Mouse (Mus musculus): ENCODE data around the gene Lrrc19. TPM values are rescaled to one million over a fixed set of nuclear protein-coding genes. Genes with fewer than 3 reads are reported as not detected.

Gene Lrrc19
- polyA plus RNA-seq, 1 experiment from 2014 or later = 1.0 TPM

DNA sequence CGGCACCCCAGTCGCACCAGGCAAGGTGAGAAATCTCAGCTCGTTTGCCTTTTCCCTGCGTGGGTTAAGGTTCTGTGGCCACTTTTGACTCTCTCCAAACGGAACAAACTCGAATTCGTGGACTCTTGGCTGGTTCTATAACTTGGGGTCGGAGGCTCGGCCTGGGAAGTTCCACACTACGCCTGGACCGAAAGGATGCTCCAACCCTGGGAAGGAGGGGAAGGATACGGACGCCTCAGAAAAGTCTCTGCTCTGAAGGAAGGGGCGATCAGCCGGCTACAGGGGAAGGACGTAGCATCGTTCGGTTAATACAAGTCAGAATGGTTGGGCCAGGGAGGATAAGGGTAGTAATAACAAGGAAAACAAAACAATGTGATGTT, 35.3 kb downstream of the Lrrc19 start:
- H3K27me3 ChIP-seq (ENCODE audit: low read depth, poor library complexity, severe bottlenecking) = no peaks in the 10 kb centered on the region
- under 1% methylated on average over 18 of the region's 18 CpGs for WGBS
- H3K4me3 ChIP-seq = peak overlapping the region; percentile 74
- peaks cover 2% of the 10 kb centered on the region; the same call in 1 of the 2 replicates for H3K36me3 ChIP-seq
- peak overlapping the region; percentile 87 for H3K27ac ChIP-seq
- DNase-seq (ENCODE audit: low spot score) = no peak
- no peaks in the 10 kb centered on the region for H3K9me3 ChIP-seq (replicated peaks)
- H3K4me1 ChIP-seq = peaks cover 17% of the 10 kb centered on the region

DNA sequence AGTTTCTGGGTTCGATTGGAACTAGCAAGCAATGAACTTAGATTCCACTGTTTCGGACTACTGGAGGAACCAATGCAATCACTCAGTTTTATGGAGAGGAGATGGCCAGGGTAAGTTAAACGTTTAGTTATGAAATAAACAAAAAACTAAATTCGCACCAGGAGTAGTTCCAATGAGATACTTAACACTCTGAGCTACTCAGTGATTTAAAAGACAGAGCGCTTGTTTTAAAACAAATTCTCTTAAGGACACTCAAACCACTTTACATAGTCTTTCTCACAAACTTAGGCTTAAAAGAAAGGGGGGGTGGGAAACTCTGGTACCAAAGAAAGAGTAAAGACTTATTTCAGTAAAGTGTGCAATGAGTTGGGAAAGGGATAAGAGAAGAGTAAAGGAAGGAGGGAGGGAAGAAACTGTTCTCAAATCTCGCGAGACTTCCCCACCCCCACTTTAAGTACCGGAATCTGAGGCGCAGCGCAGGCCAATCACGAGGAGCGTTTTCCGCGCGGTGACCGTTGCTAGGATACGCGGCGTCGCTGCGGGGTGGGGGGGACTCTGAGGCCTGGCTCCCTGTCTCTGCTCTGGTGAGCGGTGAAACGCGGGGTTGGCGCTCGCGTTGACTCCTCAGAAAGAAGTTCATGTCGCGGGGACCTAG, 35.8 kb downstream of the Lrrc19 start, which contains the start of gene Ift74:
Gene Ift74, plus strand, starts transcription at position 520 of the 655 bp plus-strand sequence.
- H3K27me3 ChIP-seq (ENCODE audit: low read depth, poor library complexity, severe bottlenecking) = no peaks in the 10 kb centered on the region

DNA sequence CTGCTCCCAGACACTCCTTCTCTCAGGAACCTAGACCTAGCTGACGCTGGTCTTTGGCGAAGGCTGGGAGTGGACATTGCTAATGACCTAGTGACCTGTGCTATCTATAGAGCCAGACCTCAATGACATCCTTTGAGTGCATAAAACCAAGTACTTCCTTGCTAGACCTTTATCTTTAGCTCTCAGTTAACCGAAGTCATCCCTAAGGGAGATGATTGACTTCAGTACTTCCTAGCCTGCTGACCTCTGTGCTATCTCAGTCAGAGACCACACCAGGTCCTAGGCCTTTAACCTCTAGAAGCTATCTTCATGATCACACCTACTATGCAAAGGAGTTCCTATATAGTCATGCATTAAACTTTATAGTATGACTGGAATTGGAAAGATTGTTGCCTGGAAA, 39.6 kb downstream of the Lrrc19 start:
- Histone ChIP-seq H3K9me3 (replicated peaks) (no peaks in the 10 kb centered on the region), H3K27ac (no peak overlapping the region), H3K36me3 (no peaks in the 10 kb centered on the region), H3K4me1 (peaks cover 12% of the 10 kb centered on the region), H3K27me3 (ENCODE audit: low read depth, poor library complexity, severe bottlenecking) (no peaks in the 10 kb centered on the region), H3K4me3 (no peak overlapping the region)
- WGBS = 74% methylated on average over 3 of the region's 3 CpGs
- no peak for DNase-seq (ENCODE audit: low spot score)

More for the DNA sequence above, 35.8 kb downstream of the Lrrc19 start, which contains the start of gene Ift74:
- Histone ChIP-seq H3K27ac (peak within 1 kb of the TSS; percentile 87), H3K36me3 (peaks cover 2% of the 10 kb centered on the region; the same call in 1 of the 2 replicates), H3K4me3 (peak within 1 kb of the TSS; percentile 74), H3K4me1 (peaks cover 17% of the 10 kb centered on the region), H3K9me3 (replicated peaks) (no peaks in the 10 kb centered on the region)
- peak; percentile 97 for DNase-seq (ENCODE audit: low spot score)
- 3% methylated on average over 29 of the region's 29 CpGs for WGBS

DNA sequence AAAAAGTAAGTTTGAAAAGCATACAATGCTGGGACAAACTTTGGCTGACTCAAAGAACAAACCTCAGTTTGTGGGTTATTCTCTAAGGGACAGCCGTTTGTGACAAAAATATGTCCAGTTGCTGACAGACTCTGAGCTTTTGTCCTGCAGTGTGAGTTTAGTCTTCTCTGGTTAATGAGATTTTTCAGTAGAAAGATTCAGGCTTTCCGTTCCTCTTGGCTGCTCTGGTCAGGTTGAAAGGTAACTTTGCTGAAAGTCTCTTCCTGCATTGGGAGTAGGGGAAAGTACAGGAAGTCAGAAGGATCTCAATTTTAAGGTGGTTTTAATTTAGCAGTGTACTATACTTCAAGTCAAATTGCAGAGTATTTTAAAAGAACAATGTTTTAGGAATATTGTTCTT, 44.4 kb downstream of the Lrrc19 start:
- Histone ChIP-seq H3K4me3 (no peak overlapping the region), H3K36me3 (no peaks in the 10 kb centered on the region), H3K9me3 (replicated peaks) (no peaks in the 10 kb centered on the region), H3K27me3 (ENCODE audit: low read depth, poor library complexity, severe bottlenecking) (no peaks in the 10 kb centered on the region), H3K27ac (no peak overlapping the region), H3K4me1 (peaks cover 12% of the 10 kb centered on the region; the same call in 1 of the 2 replicates)
- WGBS = 89% methylated on average over 2 of the region's 2 CpGs
- DNase-seq (ENCODE audit: low spot score) = no peak

DNA sequence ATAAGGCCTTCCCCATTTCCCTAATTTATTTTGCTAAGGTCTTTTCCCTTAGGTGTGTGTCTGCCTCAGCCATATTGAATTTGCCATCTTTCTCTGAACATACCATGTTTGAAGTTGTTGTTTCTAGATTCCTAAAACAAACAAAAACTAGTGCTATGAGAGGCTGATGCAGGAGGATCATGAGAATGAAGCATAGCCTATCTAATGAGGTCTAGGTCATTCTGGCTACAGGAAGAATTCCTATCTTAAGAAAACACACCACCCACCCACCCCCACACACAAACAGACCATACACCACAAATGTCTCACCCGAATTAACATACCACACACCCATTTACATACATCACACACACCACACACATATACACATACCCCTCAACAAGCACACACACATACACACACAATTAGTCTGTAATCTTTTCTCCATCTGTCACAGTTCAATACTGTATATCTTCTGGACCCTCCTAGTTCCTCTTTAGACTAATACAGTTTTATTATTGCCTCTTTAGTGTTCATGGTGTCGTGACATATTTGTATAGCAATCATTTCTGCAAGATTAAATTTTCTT, 45.4 kb downstream of the Lrrc19 start:
- DNase-seq (ENCODE audit: low spot score) = no peak
- 94% methylated on average over 2 of the region's 2 CpGs for WGBS
- Histone ChIP-seq H3K27me3 (ENCODE audit: low read depth, poor library complexity, severe bottlenecking) (no peaks in the 10 kb centered on the region), H3K36me3 (no peaks in the 10 kb centered on the region), H3K4me3 (no peak overlapping the region), H3K4me1 (peaks cover 12% of the 10 kb centered on the region; the same call in 1 of the 2 replicates), H3K27ac (no peak overlapping the region), H3K9me3 (replicated peaks) (no peaks in the 10 kb centered on the region)

DNA sequence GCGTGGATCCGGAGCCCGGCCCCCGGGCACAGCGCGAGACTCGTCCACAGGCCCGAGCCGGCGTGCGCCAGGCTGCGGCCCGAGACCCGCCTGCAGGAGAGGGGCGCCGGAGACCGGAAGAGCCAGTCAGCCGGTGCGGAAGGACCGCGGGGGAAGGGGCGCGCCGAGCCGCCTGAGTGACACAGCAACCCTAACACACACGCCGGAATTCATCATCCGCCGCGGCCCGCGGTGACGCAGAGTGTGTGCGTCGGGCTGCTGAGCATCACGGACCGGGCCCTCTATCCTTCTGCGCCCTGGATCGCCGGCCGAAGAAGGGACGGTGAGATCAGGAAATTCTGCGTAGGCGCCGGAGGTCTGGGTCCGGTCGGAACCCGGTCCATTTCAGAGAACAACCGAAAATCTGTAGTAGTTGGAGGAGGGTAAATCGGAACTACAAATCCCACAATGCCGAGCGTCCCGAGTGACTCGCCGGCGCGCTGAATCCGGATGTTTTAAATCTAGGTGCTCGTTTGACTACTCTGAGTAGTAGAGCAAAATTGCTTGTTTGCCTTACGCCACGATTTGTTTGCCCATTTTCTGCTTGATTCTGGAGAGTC, 46.8 kb downstream of the Lrrc19 start, which contains the start of gene Plaa:
Gene Plaa, minus strand, starts transcription at position 214 of the 599 bp plus-strand sequence.
- WGBS = under 1% methylated on average over 61 of the region's 61 CpGs
- H3K27me3 ChIP-seq (ENCODE audit: low read depth, poor library complexity, severe bottlenecking) = no peaks in the 10 kb centered on the region
- no peaks in the 10 kb centered on the region for H3K9me3 ChIP-seq (replicated peaks)
- peak; percentile 95 for DNase-seq (ENCODE audit: low spot score)
- peak within 1 kb of the TSS; percentile 96 for H3K27ac ChIP-seq
- no peaks in the 10 kb centered on the region for H3K36me3 ChIP-seq
- H3K4me1 ChIP-seq = peaks cover 12% of the 10 kb centered on the region; the same call in 1 of the 2 replicates
- peak within 1 kb of the TSS; percentile 97 for H3K4me3 ChIP-seq

DNA sequence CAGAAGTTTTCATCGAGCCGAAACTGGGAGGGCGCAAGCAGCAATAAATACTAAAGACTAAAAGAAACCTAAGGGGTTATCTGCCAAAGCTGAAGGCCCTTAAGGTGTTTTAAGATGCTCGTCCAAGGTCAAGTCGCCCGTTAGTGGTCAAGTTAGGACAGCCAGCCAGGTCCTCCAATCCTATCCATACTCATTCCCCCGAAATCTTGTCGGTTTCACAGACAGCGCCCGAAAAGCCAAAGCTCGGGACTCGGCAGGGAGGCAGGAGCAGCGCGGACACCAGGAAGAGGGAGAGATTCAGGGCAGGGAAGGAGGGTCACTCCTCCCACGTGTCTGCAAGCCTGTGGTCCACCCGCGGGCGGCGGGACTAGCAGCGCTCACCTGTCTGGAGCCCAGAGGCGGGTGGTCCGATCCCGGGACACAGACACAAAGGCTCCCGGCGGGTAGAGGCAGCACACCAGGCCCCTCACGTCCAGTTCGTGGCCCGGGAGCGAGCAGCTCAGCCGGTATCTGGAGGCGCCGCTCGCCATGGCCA, 47.4 kb downstream of the Lrrc19 start:
- WGBS = under 1% methylated on average over 33 of the region's 33 CpGs
- no peaks in the 10 kb centered on the region for H3K27me3 ChIP-seq (ENCODE audit: low read depth, poor library complexity, severe bottlenecking)
- H3K36me3 ChIP-seq = no peaks in the 10 kb centered on the region
- peak overlapping the region; percentile 96 for H3K27ac ChIP-seq
- H3K9me3 ChIP-seq (replicated peaks) = no peaks in the 10 kb centered on the region
- H3K4me1 ChIP-seq = peaks cover 12% of the 10 kb centered on the region; the same call in 1 of the 2 replicates
- DNase-seq (ENCODE audit: low spot score) = no peak
- peak overlapping the region; percentile 97 for H3K4me3 ChIP-seq

DNA sequence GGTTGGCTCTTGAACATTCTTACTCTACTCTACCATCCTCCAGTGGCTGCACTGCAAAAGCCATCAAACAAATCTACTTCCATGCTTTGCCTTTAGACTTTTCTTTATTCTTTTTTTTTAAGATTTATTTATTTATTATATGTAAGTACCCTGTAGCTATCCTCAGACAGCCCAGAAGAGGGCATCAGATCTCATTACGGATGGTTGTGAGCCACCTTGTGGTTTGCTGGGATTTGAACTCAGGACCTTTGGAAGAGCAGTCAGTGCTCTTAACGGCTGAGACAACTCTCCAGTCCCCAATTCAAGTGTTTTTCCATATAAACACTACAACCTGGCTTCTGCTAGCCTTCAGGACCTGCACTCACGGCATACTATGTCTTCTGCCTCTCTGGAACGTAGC, 48.5 kb downstream of the Lrrc19 start:
- Histone ChIP-seq H3K4me1 (peaks cover 12% of the 10 kb centered on the region; the same call in 1 of the 2 replicates), H3K27ac (no peak overlapping the region), H3K4me3 (peak overlapping the region; percentile 97), H3K27me3 (ENCODE audit: low read depth, poor library complexity, severe bottlenecking) (no peaks in the 10 kb centered on the region), H3K9me3 (replicated peaks) (no peaks in the 10 kb centered on the region), H3K36me3 (no peaks in the 10 kb centered on the region)
- WGBS = 82% methylated on average over 4 of the region's 4 CpGs
- DNase-seq (ENCODE audit: low spot score) = no peak

DNA sequence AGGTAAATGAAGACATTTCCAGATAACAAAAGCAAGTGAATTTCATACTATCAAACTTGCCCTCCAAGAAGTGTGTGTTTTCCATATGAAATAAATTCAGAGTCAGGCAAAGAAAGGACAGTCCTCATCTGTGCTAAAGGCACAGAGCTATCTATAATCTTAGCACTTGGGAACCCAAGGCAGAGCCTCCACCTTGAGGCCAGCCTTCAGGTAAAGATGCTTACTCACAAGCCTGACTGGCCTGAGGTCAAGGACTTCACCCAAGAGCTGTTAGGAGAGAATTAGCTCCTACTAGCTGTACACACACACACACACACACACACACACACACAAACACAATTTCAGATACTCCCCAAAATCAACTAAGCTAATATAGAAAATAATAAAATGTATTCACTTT, 57.2 kb downstream of the Lrrc19 start:
- Histone ChIP-seq H3K27me3 (ENCODE audit: low read depth, poor library complexity, severe bottlenecking) (no peaks in the 10 kb centered on the region), H3K4me3 (no peak overlapping the region), H3K36me3 (peaks cover 6% of the 10 kb centered on the region; the same call in 1 of the 2 replicates), H3K9me3 (replicated peaks) (no peaks in the 10 kb centered on the region), H3K4me1 (no peaks in the 10 kb centered on the region), H3K27ac (no peak overlapping the region)
- no peak for DNase-seq (ENCODE audit: low spot score)

DNA sequence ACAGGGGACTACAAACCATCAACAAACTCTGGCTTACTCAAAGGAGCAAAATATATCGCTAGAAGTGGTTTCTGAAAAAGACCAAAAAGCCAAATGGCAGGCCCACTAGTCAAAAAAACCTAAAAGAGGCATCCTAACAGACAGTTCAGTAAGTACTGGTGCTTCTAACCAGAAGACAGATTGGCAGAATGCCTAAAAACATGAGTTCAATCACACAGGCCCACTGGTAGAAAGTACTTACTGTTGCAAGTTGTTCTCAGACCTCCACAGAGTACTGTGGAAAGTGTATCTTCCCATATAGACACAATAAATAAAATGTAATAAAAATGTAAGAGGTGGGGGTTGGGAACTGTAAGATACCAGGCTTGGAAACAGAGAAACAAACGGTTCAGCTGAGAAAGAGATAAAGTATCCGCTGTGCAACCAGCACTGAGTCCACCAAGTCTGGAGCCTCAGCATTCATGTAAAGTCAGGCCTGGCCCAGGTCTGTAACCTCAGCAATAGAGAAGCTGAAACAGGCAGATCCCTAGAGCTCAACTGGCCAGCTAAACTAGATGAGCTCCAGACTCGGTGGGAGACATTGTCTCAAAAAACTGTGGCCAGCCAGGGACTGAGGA, 58.1 kb downstream of the Lrrc19 start:
- H3K4me3 ChIP-seq = no peak overlapping the region
- WGBS = 82% methylated on average over 4 of the region's 4 CpGs
- H3K36me3 ChIP-seq = peaks cover 6% of the 10 kb centered on the region; the same call in 1 of the 2 replicates
- DNase-seq (ENCODE audit: low spot score) = no peak
- no peaks in the 10 kb centered on the region for H3K9me3 ChIP-seq (replicated peaks)
- H3K4me1 ChIP-seq = no peaks in the 10 kb centered on the region
- no peaks in the 10 kb centered on the region for H3K27me3 ChIP-seq (ENCODE audit: low read depth, poor library complexity, severe bottlenecking)
- H3K27ac ChIP-seq = no peak overlapping the region

Data from limb, embryonic 10.5 days (tissue).